Mouse (Mus musculus): ENCODE results near the gene Ppp1r18. TPM values are rescaled to one million over a fixed set of nuclear protein-coding genes. Genes with fewer than 3 reads are reported as not detected.
A peak's percentile ranks its signal among the peaks of the same experiment; 100 is the strongest.

Gene Ppp1r18
- polyA plus RNA-seq, 1 experiment from 2014 or later, result 18.9 TPM

DNA sequence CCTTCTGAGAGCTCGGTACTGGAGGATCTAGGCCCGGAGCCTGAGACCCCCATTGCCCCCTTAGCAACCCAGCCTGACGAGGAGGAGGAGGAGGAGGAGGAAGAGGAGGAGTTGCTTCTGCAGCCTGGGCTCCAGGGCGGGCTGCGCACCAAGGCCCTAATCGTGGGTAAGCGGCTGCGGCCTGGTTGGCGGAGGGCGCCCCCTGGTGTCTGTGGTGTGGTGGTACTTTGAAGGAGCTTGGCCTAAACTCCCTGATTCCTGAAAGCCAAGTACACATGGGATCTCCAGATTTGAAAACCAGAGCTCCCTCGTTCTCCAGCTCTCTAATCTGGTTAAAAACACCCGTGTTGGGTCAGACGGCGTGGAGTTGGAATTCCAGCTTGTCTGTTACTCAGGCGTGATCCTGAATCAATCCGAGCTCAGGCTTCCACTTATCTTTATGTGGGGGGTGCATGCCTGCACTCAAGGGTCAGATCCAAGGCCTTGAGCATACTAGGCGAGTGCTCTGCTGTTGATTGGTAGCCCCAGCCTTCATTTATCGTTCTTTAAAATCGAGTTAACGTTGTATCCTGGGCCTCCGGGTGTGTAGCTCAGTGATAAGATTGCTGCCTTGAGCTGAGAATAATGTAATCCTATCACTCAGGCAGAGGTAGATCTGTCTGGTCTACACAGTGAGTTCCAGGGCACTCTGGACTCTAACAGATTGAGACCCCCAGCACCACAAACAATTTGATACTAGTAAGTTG is 8.6 kb downstream of the Ppp1r18 start:
- H3K9me3 ChIP-seq (ENCODE audit: control insufficient read depth, low read length), result no peaks in the 10 kb centered on the region
- H3K36me3 ChIP-seq (ENCODE audit: control insufficient read depth, insufficient read depth, low read length), result peaks cover 15% of the 10 kb centered on the region
- H3K9ac ChIP-seq (ENCODE audit: low read depth, low read length), result no peak overlapping the region
- H3K4me2 ChIP-seq (ENCODE audit: low read length), result peak overlapping the region; percentile 4; the same call in 1 of the 2 replicates
- WGBS, result 35% methylated on average over 21 of the region's 21 CpGs
- no peak overlapping the region for H3K27ac ChIP-seq (ENCODE audit: low read depth, low read length)
- H3K4me3 ChIP-seq (ENCODE audit: low read length), result no peak overlapping the region
- no peaks in the 10 kb centered on the region for H3K27me3 ChIP-seq (replicated peaks; ENCODE audit: control insufficient read depth, insufficient read depth, low read length)
- H3K4me1 ChIP-seq (ENCODE audit: control insufficient read depth, insufficient read depth, low read depth, low read length), result peaks cover 29% of the 10 kb centered on the region
- 0 out of 2 replicates have a peak, but pooled peaks have one; percentile 6 for ATAC-seq

DNA sequence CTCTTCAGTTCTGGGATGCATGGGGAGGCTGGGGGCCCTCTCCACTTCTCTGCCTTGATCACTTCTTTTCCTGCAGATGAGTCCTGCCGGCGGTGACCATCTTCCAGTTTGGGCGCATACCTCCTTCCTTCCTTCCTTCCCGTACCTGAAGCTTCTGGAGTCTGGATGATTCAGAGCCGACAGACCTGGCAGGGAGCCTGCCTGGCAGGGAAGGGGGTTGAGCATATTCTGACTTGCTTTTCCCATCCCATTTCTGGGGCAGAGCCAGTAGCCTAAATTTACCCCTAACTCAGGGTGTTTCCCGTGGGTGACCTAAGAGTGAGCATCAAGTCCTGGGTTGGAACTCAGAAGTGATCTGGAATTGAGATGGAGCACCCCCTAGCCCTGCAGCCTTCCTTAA is 9.3 kb downstream of the Ppp1r18 start:
- no peak overlapping the region for H3K4me2 ChIP-seq (ENCODE audit: low read length)
- H3K27ac ChIP-seq (ENCODE audit: low read depth, low read length), result no peak overlapping the region
- H3K4me1 ChIP-seq (ENCODE audit: control insufficient read depth, insufficient read depth, low read depth, low read length), result peaks cover 26% of the 10 kb centered on the region
- no peak for ATAC-seq
- no peaks in the 10 kb centered on the region for H3K27me3 ChIP-seq (replicated peaks; ENCODE audit: control insufficient read depth, insufficient read depth, low read length)
- peaks cover 15% of the 10 kb centered on the region for H3K36me3 ChIP-seq (ENCODE audit: control insufficient read depth, insufficient read depth, low read length)
- WGBS, result 91% methylated on average over 6 of the region's 6 CpGs
- H3K4me3 ChIP-seq (ENCODE audit: low read length), result no peak overlapping the region
- H3K9ac ChIP-seq (ENCODE audit: low read depth, low read length), result no peak overlapping the region
- H3K9me3 ChIP-seq (ENCODE audit: control insufficient read depth, low read length), result no peaks in the 10 kb centered on the region

- H3K4me1 ChIP-seq (ENCODE audit: control insufficient read depth, insufficient read depth, low read depth, low read length), result peaks cover 11% of the 10 kb centered on the region
Measured at GRCm38 (mm10) chr17:35879245-35880057, 14.1 kb downstream of the Ppp1r18 start, which contains the start of gene Dhx16. TSS of gene Dhx16 (plus strand) at chr17:35879819.

GRCm38 (mm10) chr17:35882924-35883323 is 17.5 kb downstream of the Ppp1r18 start:
- WGBS, result 96% methylated on average over 16 of the region's 17 CpGs
- Histone ChIP-seq H3K4me2 (ENCODE audit: low read length) (no peak overlapping the region), H3K9ac (ENCODE audit: low read depth, low read length) (no peak overlapping the region), H3K27me3 (replicated peaks; ENCODE audit: control insufficient read depth, insufficient read depth, low read length) (no peaks in the 10 kb centered on the region), H3K9me3 (ENCODE audit: control insufficient read depth, low read length) (no peaks in the 10 kb centered on the region), H3K4me3 (ENCODE audit: low read length) (no peak overlapping the region), H3K4me1 (ENCODE audit: control insufficient read depth, insufficient read depth, low read depth, low read length) (peaks cover 11% of the 10 kb centered on the region), H3K27ac (ENCODE audit: low read depth, low read length) (no peak overlapping the region), H3K36me3 (ENCODE audit: control insufficient read depth, insufficient read depth, low read length) (peaks cover 42% of the 10 kb centered on the region)
- no peak for ATAC-seq

More at GRCm38 (mm10) chr17:35879245-35880057, 14.1 kb downstream of the Ppp1r18 start, which contains the start of gene Dhx16:
- peak; percentile 93 for ATAC-seq
- 6% methylated on average over 66 of the region's 66 CpGs for WGBS
- Histone ChIP-seq H3K4me3 (ENCODE audit: low read length) (peak within 1 kb of the TSS; percentile 69), H3K36me3 (ENCODE audit: control insufficient read depth, insufficient read depth, low read length) (peaks cover 29% of the 10 kb centered on the region), H3K9me3 (ENCODE audit: control insufficient read depth, low read length) (no peaks in the 10 kb centered on the region), H3K4me2 (ENCODE audit: low read length) (peak within 1 kb of the TSS; percentile 73), H3K27ac (ENCODE audit: low read depth, low read length) (peak within 1 kb of the TSS; percentile 70), H3K27me3 (replicated peaks; ENCODE audit: control insufficient read depth, insufficient read depth, low read length) (no peaks in the 10 kb centered on the region), H3K9ac (ENCODE audit: low read depth, low read length) (peak within 1 kb of the TSS; percentile 79)

DNA sequence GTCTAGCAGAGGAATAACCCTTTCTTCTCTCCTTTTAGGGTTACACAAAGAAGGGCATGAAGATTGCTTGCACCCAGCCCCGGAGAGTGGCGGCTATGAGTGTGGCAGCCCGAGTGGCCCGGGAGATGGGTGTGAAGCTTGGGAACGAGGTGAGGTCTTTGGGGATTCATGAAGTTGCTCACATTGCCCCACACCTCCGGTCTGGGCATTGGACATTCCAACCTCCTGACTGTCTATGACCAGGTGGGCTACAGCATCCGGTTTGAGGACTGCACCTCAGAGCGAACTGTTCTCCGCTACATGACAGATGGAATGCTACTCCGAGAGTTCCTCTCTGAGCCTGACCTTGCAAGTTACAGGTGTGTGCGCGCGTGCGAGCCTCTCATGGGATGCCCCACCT is 18.4 kb downstream of the Ppp1r18 start:
- no peak overlapping the region for H3K4me2 ChIP-seq (ENCODE audit: low read length)
- ATAC-seq, result no peak
- WGBS, result 99% methylated on average over 14 of the region's 14 CpGs
- H3K9me3 ChIP-seq (ENCODE audit: control insufficient read depth, low read length), result no peaks in the 10 kb centered on the region
- peaks cover 11% of the 10 kb centered on the region for H3K4me1 ChIP-seq (ENCODE audit: control insufficient read depth, insufficient read depth, low read depth, low read length)
- H3K9ac ChIP-seq (ENCODE audit: low read depth, low read length), result no peak overlapping the region
- no peak overlapping the region for H3K27ac ChIP-seq (ENCODE audit: low read depth, low read length)
- H3K27me3 ChIP-seq (replicated peaks; ENCODE audit: control insufficient read depth, insufficient read depth, low read length), result no peaks in the 10 kb centered on the region
- peaks cover 51% of the 10 kb centered on the region for H3K36me3 ChIP-seq (ENCODE audit: control insufficient read depth, insufficient read depth, low read length)
- H3K4me3 ChIP-seq (ENCODE audit: low read length), result no peak overlapping the region

DNA sequence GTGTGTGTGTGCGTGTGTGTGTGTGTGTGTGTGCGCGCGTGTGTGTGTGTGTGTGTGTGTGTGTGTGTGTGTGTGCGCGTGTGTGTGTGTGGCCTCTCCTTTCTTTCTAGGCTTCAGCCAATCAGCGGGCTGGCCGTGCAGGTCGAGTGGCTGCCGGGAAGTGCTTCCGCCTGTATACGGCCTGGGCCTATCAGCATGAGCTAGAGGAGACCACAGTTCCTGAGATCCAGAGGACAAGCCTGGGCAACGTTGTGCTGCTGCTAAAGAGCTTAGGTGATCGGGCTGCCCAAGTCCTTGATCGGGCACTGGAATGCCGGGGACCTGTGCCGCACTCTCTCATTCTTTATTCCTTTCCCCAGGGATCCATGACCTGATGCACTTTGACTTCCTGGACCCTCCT is 22.3 kb downstream of the Ppp1r18 start:
- no peak overlapping the region for H3K9ac ChIP-seq (ENCODE audit: low read depth, low read length)
- no peak overlapping the region for H3K27ac ChIP-seq (ENCODE audit: low read depth, low read length)
- H3K4me1 ChIP-seq (ENCODE audit: control insufficient read depth, insufficient read depth, low read depth, low read length), result no peaks in the 10 kb centered on the region
- ATAC-seq, result no peak
- H3K27me3 ChIP-seq (replicated peaks; ENCODE audit: control insufficient read depth, insufficient read depth, low read length), result no peaks in the 10 kb centered on the region
- H3K4me3 ChIP-seq (ENCODE audit: low read length), result no peak overlapping the region
- H3K4me2 ChIP-seq (ENCODE audit: low read length), result no peak overlapping the region
- 75% methylated on average over 7 of the region's 17 CpGs for WGBS
- peaks cover 69% of the 10 kb centered on the region for H3K36me3 ChIP-seq (ENCODE audit: control insufficient read depth, insufficient read depth, low read length)
- no peaks in the 10 kb centered on the region for H3K9me3 ChIP-seq (ENCODE audit: control insufficient read depth, low read length)

- Histone ChIP-seq H3K4me2 (ENCODE audit: low read length) (peak within 1 kb of the TSS; percentile 99), H3K36me3 (ENCODE audit: control insufficient read depth, insufficient read depth, low read length) (peaks cover 30% of the 10 kb centered on the region), H3K4me1 (ENCODE audit: control insufficient read depth, insufficient read depth, low read depth, low read length) (peaks cover 13% of the 10 kb centered on the region), H3K4me3 (ENCODE audit: low read length) (peak within 1 kb of the TSS; percentile 80), H3K27me3 (replicated peaks; ENCODE audit: control insufficient read depth, insufficient read depth, low read length) (no peaks in the 10 kb centered on the region), H3K27ac (ENCODE audit: low read depth, low read length) (peak within 1 kb of the TSS; percentile 98), H3K9ac (ENCODE audit: low read depth, low read length) (peak within 1 kb of the TSS; percentile 93), H3K9me3 (ENCODE audit: control insufficient read depth, low read length) (no peaks in the 10 kb centered on the region)
- peak; percentile 95 for ATAC-seq
- WGBS, result under 1% methylated on average over 82 of the region's 86 CpGs
Measured at GRCm38 (mm10) chr17:35896781-35897643, 31.6 kb downstream of the Ppp1r18 start, which contains the start of gene 2310061I04Rik. TSS of gene 2310061I04Rik (minus strand) at chr17:35897431.

GRCm38 (mm10) chr17:35897644-35898573 is 32.5 kb downstream of the Ppp1r18 start:
- peak; percentile 43 for ATAC-seq
- WGBS, result 40% methylated on average over 23 of the region's 23 CpGs
- H3K27ac ChIP-seq (ENCODE audit: low read depth, low read length), result peak overlapping the region; percentile 98
- no peaks in the 10 kb centered on the region for H3K27me3 ChIP-seq (replicated peaks; ENCODE audit: control insufficient read depth, insufficient read depth, low read length)
- H3K4me1 ChIP-seq (ENCODE audit: control insufficient read depth, insufficient read depth, low read depth, low read length), result peaks cover 13% of the 10 kb centered on the region
- peak overlapping the region; percentile 99 for H3K4me2 ChIP-seq (ENCODE audit: low read length)
- H3K9ac ChIP-seq (ENCODE audit: low read depth, low read length), result peak overlapping the region; percentile 93
- H3K4me3 ChIP-seq (ENCODE audit: low read length), result peak overlapping the region; percentile 80
- no peaks in the 10 kb centered on the region for H3K9me3 ChIP-seq (ENCODE audit: control insufficient read depth, low read length)
- H3K36me3 ChIP-seq (ENCODE audit: control insufficient read depth, insufficient read depth, low read length), result peaks cover 32% of the 10 kb centered on the region
